ENCODE assay signal across 8 mouse cellular contexts in genomic region chr3:27153191-27153671, GRCm38 (mm10). TPM values are rescaled to one million over a fixed set of nuclear protein-coding genes. Genes with fewer than 3 reads are reported as not detected.
A peak's percentile ranks its signal among the peaks of the same experiment; 100 is the strongest.
DNase-seq lines count a peak whose midpoint lies in the region; ATAC-seq and TF ChIP-seq lines count a peak whose summit lies in the region.

No protein-coding gene starts in this region.

- under 1% methylated on average over 31 of the region's 31 CpGs for WGBS in hindbrain, embryonic 13.5 days
- WGBS in liver, embryonic 14.5 days (ENCODE audit: insufficient replicate concordance) = 0% methylated on average over 29 of the region's 31 CpGs
- WGBS in olfactory bulb, adult 2 months = under 1% methylated on average over 30 of the region's 31 CpGs

- H3K4me1 ChIP-seq in hindbrain, embryonic 13.5 days (replicated peaks) = peaks cover 15% of the 10 kb centered on the region
- H3K4me1 ChIP-seq in liver, embryonic 14.5 days (replicated peaks; ENCODE audit: control insufficient read depth in 2 of 2, insufficient read depth in 2 of 2, low read length in 1 of 2) = peaks cover 13 to 24% of the 10 kb centered on the region in 2 experiments
- H3K4me1 ChIP-seq in olfactory bulb, adult 2 months (ENCODE audit: control insufficient read depth, insufficient read depth, low read length) = no peaks in the 10 kb centered on the region

- peak; percentile 67 for ATAC-seq in hindbrain, embryonic 13.5 days (ENCODE audit: low FRiP score)
- ATAC-seq in liver, embryonic 14.5 days (ENCODE audit: insufficient read depth) = peak; percentile 45

- no peaks in the 10 kb centered on the region for H3K27me3 ChIP-seq in hindbrain, embryonic 13.5 days
- H3K27me3 ChIP-seq in liver, embryonic 14.5 days (ENCODE audit: control insufficient read depth, insufficient read depth, low read length) = no peaks in the 10 kb centered on the region

- H3K4me2 ChIP-seq in hindbrain, embryonic 13.5 days = peak overlapping the region; percentile 91
- H3K4me2 ChIP-seq in liver, embryonic 14.5 days (ENCODE audit: low read depth) = peak overlapping the region; percentile 95

- peak overlapping the region; percentile 79 for H3K4me3 ChIP-seq in hindbrain, embryonic 13.5 days
- H3K4me3 ChIP-seq in liver, embryonic 14.5 days (ENCODE audit: insufficient read depth in 1 of 2, low read depth in 2 of 2, low read length in 2 of 2) = peak overlapping the region; percentile 74 to 76
- H3K4me3 ChIP-seq in olfactory bulb, adult 2 months (ENCODE audit: insufficient read depth, low read depth, low read length) = peak overlapping the region; percentile 65

- peak overlapping the region; percentile 30; the same call in 1 of the 2 replicates for H3K27ac ChIP-seq in hindbrain, embryonic 13.5 days
- H3K27ac ChIP-seq in liver, embryonic 14.5 days = peak overlapping the region; percentile 71
- no peak overlapping the region for H3K27ac ChIP-seq in olfactory bulb, adult 2 months (ENCODE audit: insufficient read depth, low read depth, low read length)

- DNase-seq in adrenal gland, postnatal 10 days = peak; percentile 36
- DNase-seq in adrenal gland, adult 18-20 months (ENCODE audit: low spot score in 2 of 2) = no peak
- DNase-seq in 416B (ENCODE audit: low read depth) = peak; percentile 92
- DNase-seq in embryo, embryonic 10 days (ENCODE audit: low spot score) = peak; percentile 31
- DNase-seq in liver, embryonic 14.5 days (ENCODE audit: low read depth in 3 of 3, low spot score in 3 of 3) = peak in 1 of 3 experiments; percentile 36
- DNase-seq in ovary, postnatal 14 days (ENCODE audit: low spot score) = no peak

- TF ChIP-seq EP300 in liver, embryonic 14.5 days (IDR thresholded peaks at IDR 0.05; ENCODE audit: low read depth) = no peak

- H3K9me3 ChIP-seq in hindbrain, embryonic 13.5 days = no peaks in the 10 kb centered on the region
- H3K9me3 ChIP-seq in liver, embryonic 14.5 days (ENCODE audit: control insufficient read depth, low read length) = no peaks in the 10 kb centered on the region

- no peak for TF ChIP-seq CTCF in liver, embryonic 14.5 days (IDR thresholded peaks at IDR 0.05; ENCODE audit: low read depth)
- no peak for TF ChIP-seq CTCF in olfactory bulb, adult 2 months (IDR thresholded peaks at IDR 0.05; ENCODE audit: insufficient read depth, low read depth, low read length)

- no peak for TF ChIP-seq POLR2A in olfactory bulb, adult 2 months (IDR thresholded peaks at IDR 0.05; ENCODE audit: insufficient read depth, low read depth, low read length)

- peak overlapping the region; percentile 74 for H3K9ac ChIP-seq in hindbrain, embryonic 13.5 days
- H3K9ac ChIP-seq in liver, embryonic 14.5 days (replicated peaks) = peak overlapping the region; percentile 95

- H3K36me3 ChIP-seq in hindbrain, embryonic 13.5 days = no peaks in the 10 kb centered on the region
- peaks cover 30% of the 10 kb centered on the region for H3K36me3 ChIP-seq in liver, embryonic 14.5 days (replicated peaks; ENCODE audit: control insufficient read depth, insufficient read depth, low read depth)

RNA-seq across cellular contexts. Expression of gene Ect2, which starts 0.4 kb away (rescaled TPM):
- total RNA-seq in adrenal gland, postnatal 10 days (2021) = 10 to 100 TPM; 13.2 to 17.2 TPM
- 1 to 10 TPM; 1.7 to 2.5 TPM for total RNA-seq in adrenal gland, adult 18-20 months (2021)
- polyA plus RNA-seq in hindbrain, embryonic 13.5 days (2015; fragmentation: Nextera tagmentation; extraction: Ambion mirVana) = 14.7 and 16.2 TPM in 2 replicates
- polyA plus RNA-seq in liver, embryonic 14.5 days (2012; rRNA removed) = 12.8 and 15.9 TPM in 2 replicates
- polyA plus RNA-seq in liver, embryonic 14.5 days (2014; fragmentation: Nextera tagmentation; extraction: Ambion mirVana) = 37.2 and 41.1 TPM in 2 replicates
- polyA plus RNA-seq in olfactory bulb, adult 2 months (2012; ENCODE audit: insufficient read depth, insufficient read length, low replicate concordance, missing spikeins) = not detected in 2 replicates

RNA-seq across cellular contexts. Expression of gene Nceh1, which starts 29.5 kb away (rescaled TPM):
- total RNA-seq in adrenal gland, postnatal 10 days (2021) = 10 to 100 TPM; 65.9 to 80.9 TPM
- total RNA-seq in adrenal gland, adult 18-20 months (2021) = 100 to 1,000 TPM in 1 of 2 experiments, 10 to 100 TPM in 1; 58.0 to 207 TPM
- 6.4 and 6.9 TPM in 2 replicates for polyA plus RNA-seq in hindbrain, embryonic 13.5 days (2015; fragmentation: Nextera tagmentation; extraction: Ambion mirVana)
- polyA plus RNA-seq in liver, embryonic 14.5 days (2012; rRNA removed) = 0.74 and 1.2 TPM in 2 replicates
- 3.0 and 3.2 TPM in 2 replicates for polyA plus RNA-seq in liver, embryonic 14.5 days (2014; fragmentation: Nextera tagmentation; extraction: Ambion mirVana)
- not detected in 2 replicates for polyA plus RNA-seq in olfactory bulb, adult 2 months (2012; ENCODE audit: insufficient read depth, insufficient read length, low replicate concordance, missing spikeins)

Comparison
In these comparisons a context has a peak if more than half of its experiments do, and no peak if none do; other contexts are left out.
1. DNase-seq: peak in adrenal gland, postnatal 10 days (single experiment), 416B (single experiment) and embryo, embryonic 10 days (single experiment); none in adrenal gland, adult 18-20 months (0 of 2) and ovary, postnatal 14 days (single experiment).
2. Peak in every context shown above with its lines, with median percentiles within 50 percentile points of each other: H3K4me3 ChIP-seq.